ENCODE assay signal across 25 mouse cellular contexts in genomic region chr1:179649324-179649723, GRCm38 (mm10). TPM values are rescaled to one million over a fixed set of nuclear protein-coding genes. Genes with fewer than 3 reads are reported as not detected.
DNase-seq lines count a peak whose midpoint lies in the region; ATAC-seq and TF ChIP-seq lines count a peak whose summit lies in the region.
"Had no signal": no experiment of that assay in that cellular context is flagged by ENCODE, and none has a peak within 500 bp of the region (broad histone marks: within the 10 kb centered on the region; RNA-seq: fewer than 3 reads in every experiment).

No protein-coding gene starts in this region.

- no peaks in the 10 kb centered on the region for H3K36me3 ChIP-seq in liver, embryonic 11.5 days (ENCODE audit: control insufficient read depth, insufficient read depth, low read length)
- H3K36me3 ChIP-seq in ES-Bruce4 (ENCODE audit: control insufficient read depth, insufficient read depth, low read length, poor library complexity, severe bottlenecking): no peaks in the 10 kb centered on the region
- no peaks in the 10 kb centered on the region for H3K36me3 ChIP-seq in liver, embryonic 16.5 days (ENCODE audit: control insufficient read depth, insufficient read depth)
- H3K36me3 ChIP-seq: embryonic facial prominence, embryonic 13.5 days; forebrain, embryonic 12.5 days; heart, embryonic 10.5 days; hindbrain, embryonic 13.5 days had no signal

- no peak for DNase-seq in liver, embryonic 11.5 days (ENCODE audit: low spot score)
- DNase-seq in liver (no peak), MEL-GATA-1-ER (ENCODE audit: extremely low read depth, low read depth) (peak; percentile 63)
- no peak for DNase-seq in left cerebral cortex, adult 8-10 months (ENCODE audit: low spot score in 2 of 2)
- DNase-seq in kidney, postnatal 14 days: no peak
- DNase-seq: adrenal gland, postnatal 14 days; cerebellum, adult 11-12 months; cerebellum, adult 9-11 months; cerebellum, postnatal 36 days; gastrocnemius, adult 2 months; gastrocnemius, postnatal 25 days; heart, postnatal 10 days; heart, postnatal 4 days had no signal

- no peaks in the 10 kb centered on the region for H3K9me3 ChIP-seq in liver, embryonic 11.5 days (ENCODE audit: control insufficient read depth, low read length)
- peaks cover 15% of the 10 kb centered on the region for H3K9me3 ChIP-seq in ES-Bruce4 (replicated peaks; ENCODE audit: control insufficient read depth, insufficient read depth, low read length, poor library complexity, severe bottlenecking)
- no peaks in the 10 kb centered on the region for H3K9me3 ChIP-seq in liver, embryonic 16.5 days (replicated peaks; ENCODE audit: control insufficient read depth, low read length)
- H3K9me3 ChIP-seq: embryonic facial prominence, embryonic 13.5 days; forebrain, embryonic 12.5 days; heart, embryonic 10.5 days; hindbrain, embryonic 13.5 days had no signal

- TF ChIP-seq POLR2A in ES-Bruce4 (IDR thresholded peaks at IDR 0.05; ENCODE audit: insufficient read depth, low read length): no peak

- no peak for TF ChIP-seq CTCF in ES-Bruce4 (IDR thresholded peaks at IDR 0.05; ENCODE audit: low read depth, low read length)

- H3K9ac ChIP-seq in liver, embryonic 11.5 days (ENCODE audit: low read depth, low read length): no peak overlapping the region
- no peak overlapping the region for H3K9ac ChIP-seq in ES-Bruce4 (ENCODE audit: low read depth, poor library complexity, severe bottlenecking)
- no peak overlapping the region for H3K9ac ChIP-seq in liver, embryonic 16.5 days (ENCODE audit: low read depth, low read length)
- H3K9ac ChIP-seq: embryonic facial prominence, embryonic 13.5 days; forebrain, embryonic 12.5 days; forebrain, postnatal 0 days; hindbrain, embryonic 13.5 days had no signal

- peaks cover 6% of the 10 kb centered on the region for H3K4me1 ChIP-seq in liver, embryonic 11.5 days (replicated peaks; ENCODE audit: control insufficient read depth, insufficient read depth, low read length)
- no peaks in the 10 kb centered on the region for H3K4me1 ChIP-seq in ES-Bruce4 (ENCODE audit: control insufficient read depth, insufficient read depth, low read length)
- H3K4me1 ChIP-seq in liver, embryonic 16.5 days (ENCODE audit: control insufficient read depth, low read depth, low read length): peaks cover 4% of the 10 kb centered on the region
- H3K4me1 ChIP-seq: forebrain, embryonic 12.5 days; hindbrain, embryonic 13.5 days had no signal

- no peak overlapping the region for H3K4me2 ChIP-seq in liver, embryonic 11.5 days
- H3K4me2 ChIP-seq in liver, embryonic 16.5 days (ENCODE audit: low read depth, low read length): no peak overlapping the region
- H3K4me2 ChIP-seq: embryonic facial prominence, embryonic 13.5 days; forebrain, embryonic 12.5 days; hindbrain, embryonic 13.5 days had no signal

- no peaks in the 10 kb centered on the region for H3K27me3 ChIP-seq in liver, embryonic 11.5 days (replicated peaks; ENCODE audit: control insufficient read depth, insufficient read depth, low read length)
- H3K27me3 ChIP-seq in ES-Bruce4 (ENCODE audit: control insufficient read depth, insufficient read depth, low read length, poor library complexity, severe bottlenecking): no peaks in the 10 kb centered on the region
- H3K27me3 ChIP-seq in liver, embryonic 16.5 days (ENCODE audit: control insufficient read depth, insufficient read depth, low read depth, low read length): no peaks in the 10 kb centered on the region
- H3K27me3 ChIP-seq: CH12.LX; embryonic facial prominence, embryonic 13.5 days; forebrain, embryonic 12.5 days; hindbrain, embryonic 13.5 days; Patski had no signal

- no peak overlapping the region for H3K4me3 ChIP-seq in liver, embryonic 11.5 days (ENCODE audit: low read depth, low read length)
- H3K4me3 ChIP-seq in ES-Bruce4 (ENCODE audit: low read depth, low read length): no peak overlapping the region
- no peak overlapping the region for H3K4me3 ChIP-seq in liver, embryonic 16.5 days (ENCODE audit: low read depth, low read length)
- H3K4me3 ChIP-seq: embryonic facial prominence, embryonic 13.5 days; forebrain, embryonic 12.5 days; gastrocnemius, adult 2 months; heart, embryonic 10.5 days; hindbrain, embryonic 13.5 days had no signal

- no peak overlapping the region for H3K27ac ChIP-seq in liver, embryonic 11.5 days (ENCODE audit: low read depth, low read length)
- peak overlapping the region; percentile 73; the same call in 1 of the 2 replicates for H3K27ac ChIP-seq in ES-Bruce4 (ENCODE audit: insufficient read depth, low read length)
- H3K27ac ChIP-seq in liver, embryonic 16.5 days (ENCODE audit: low read length): no peak overlapping the region
- H3K27ac ChIP-seq: embryonic facial prominence, embryonic 13.5 days; forebrain, embryonic 12.5 days; gastrocnemius, adult 2 months; heart, embryonic 10.5 days; hindbrain, embryonic 13.5 days; hindbrain, postnatal 0 days had no signal

- WGBS in liver, embryonic 11.5 days: 46% methylated on average over 3 of the region's 3 CpGs
- 20% methylated on average over 3 of the region's 3 CpGs for WGBS in liver, embryonic 16.5 days (ENCODE audit: insufficient replicate concordance)

- peak; percentile 54 for ATAC-seq in liver, embryonic 11.5 days (replicated peaks; ENCODE audit: low FRiP score)
- ATAC-seq in liver, embryonic 16.5 days (ENCODE audit: low read depth): peak; percentile 56
- no peak for ATAC-seq in CD4-positive, CD25-positive, alpha-beta regulatory T cell, adult 4 months
- ATAC-seq: activated CD4-positive, CD25-positive, alpha-beta regulatory T cell, adult 4 months; hindbrain, postnatal 0 days; Patski had no signal

- no peak for TF ChIP-seq EP300 in ES-Bruce4 (IDR thresholded peaks at IDR 0.05; ENCODE audit: insufficient read depth, low read depth, low read length)

RNA-seq across cellular contexts. Expression of gene Sccpdh, which starts 18.7 kb away (rescaled TPM):
- polyA plus RNA-seq in liver, embryonic 11.5 days (2014; fragmentation: Nextera tagmentation; extraction: Ambion mirVana): 26.7 and 29.5 TPM in 2 replicates
- polyA plus RNA-seq in ES-Bruce4 (2011; ENCODE audit: insufficient read depth, insufficient read length, low read depth, missing spikeins): 44.2 and 48.5 TPM in 2 replicates
- 9.4 and 10.0 TPM in 2 replicates for polyA plus RNA-seq in liver, embryonic 16.5 days (2015; fragmentation: Nextera tagmentation; extraction: Ambion mirVana)
- total RNA-seq in left cerebral cortex, adult 8-10 months (2022): 10 to 100 TPM; 65.4 to 75.6 (median 71.6) TPM
- polyA plus RNA-seq in CD4-positive, CD25-positive, alpha-beta regulatory T cell, adult 4 months (2017; shearing (Covaris generic)): 10 to 100 TPM; 10.1 to 16.1 TPM
